ENCODE assay signal across 13 mouse cellular contexts in genomic region chr2:31727576-31728277, GRCm38 (mm10). TPM values are rescaled to one million over a fixed set of nuclear protein-coding genes. Genes with fewer than 3 reads are reported as not detected.
A peak's percentile ranks its signal among the peaks of the same experiment; 100 is the strongest.
DNase-seq lines count a peak whose midpoint lies in the region; ATAC-seq and TF ChIP-seq lines count a peak whose summit lies in the region.
"Had no signal": no experiment of that assay in that cellular context is flagged by ENCODE, and none has a peak within 500 bp of the region (broad histone marks: within the 10 kb centered on the region; RNA-seq: fewer than 3 reads in every experiment).

No protein-coding gene starts in this region.

- no peaks in the 10 kb centered on the region for H3K36me3 ChIP-seq in embryonic facial prominence, embryonic 15.5 days
- H3K36me3 ChIP-seq in embryonic facial prominence, embryonic 10.5 days (replicated peaks): peaks cover 9% of the 10 kb centered on the region; the same call in 1 of the 2 replicates
- H3K36me3 ChIP-seq in kidney, postnatal 0 days (ENCODE audit: insufficient read depth, low read length): no peaks in the 10 kb centered on the region
- 0 out of 2 replicates have a peak, but pooled peaks cover 2% of the 10 kb centered on the region for H3K36me3 ChIP-seq in kidney, embryonic 14.5 days (ENCODE audit: control insufficient read depth, insufficient read depth, low read length)

- H3K27me3 ChIP-seq in embryonic facial prominence, embryonic 15.5 days: no peaks in the 10 kb centered on the region
- H3K27me3 ChIP-seq in embryonic facial prominence, embryonic 10.5 days (replicated peaks; ENCODE audit: low read depth, poor library complexity, severe bottlenecking): no peaks in the 10 kb centered on the region
- no peaks in the 10 kb centered on the region for H3K27me3 ChIP-seq in kidney, postnatal 0 days (ENCODE audit: insufficient read depth, low read length)
- H3K27me3 ChIP-seq in kidney, embryonic 14.5 days (ENCODE audit: control insufficient read depth, insufficient read depth, low read length): no peaks in the 10 kb centered on the region
- H3K27me3 ChIP-seq: megakaryocyte, embryonic 14.5 days had no signal

- no peak overlapping the region for H3K9ac ChIP-seq in embryonic facial prominence, embryonic 15.5 days
- no peak overlapping the region for H3K9ac ChIP-seq in kidney, postnatal 0 days (ENCODE audit: low read depth, low read length)
- no peak overlapping the region for H3K9ac ChIP-seq in kidney, embryonic 14.5 days (ENCODE audit: low read depth, low read length)

- WGBS in embryonic facial prominence, embryonic 15.5 days: 67% methylated on average over 9 of the region's 9 CpGs
- WGBS in embryonic facial prominence, embryonic 10.5 days: 85% methylated on average over 9 of the region's 9 CpGs
- WGBS in kidney, postnatal 0 days: 68% methylated on average over 9 of the region's 9 CpGs
- 77% methylated on average over 9 of the region's 9 CpGs for WGBS in kidney, embryonic 14.5 days

- no peaks in the 10 kb centered on the region for H3K9me3 ChIP-seq in embryonic facial prominence, embryonic 15.5 days (replicated peaks)
- no peaks in the 10 kb centered on the region for H3K9me3 ChIP-seq in embryonic facial prominence, embryonic 10.5 days
- no peaks in the 10 kb centered on the region for H3K9me3 ChIP-seq in kidney, postnatal 0 days (replicated peaks; ENCODE audit: low read length)
- no peaks in the 10 kb centered on the region for H3K9me3 ChIP-seq in kidney, embryonic 14.5 days (ENCODE audit: control insufficient read depth, low read length)
- H3K9me3 ChIP-seq: megakaryocyte, embryonic 14.5 days had no signal

- H3K4me2 ChIP-seq in embryonic facial prominence, embryonic 15.5 days (replicated peaks): no peak overlapping the region
- H3K4me2 ChIP-seq in kidney, postnatal 0 days (ENCODE audit: low read length): no peak overlapping the region
- H3K4me2 ChIP-seq in kidney, embryonic 14.5 days (replicated peaks; ENCODE audit: low read depth, low read length): no peak overlapping the region

- ATAC-seq in embryonic facial prominence, embryonic 15.5 days (ENCODE audit: insufficient number of reproducible peaks, low FRiP score, low TSS enrichment, low read depth): no peak
- ATAC-seq in kidney, postnatal 0 days (replicated peaks; ENCODE audit: low FRiP score, low read depth): no peak
- no peak for ATAC-seq in kidney, embryonic 14.5 days (ENCODE audit: low FRiP score, low TSS enrichment)

- DNase-seq in embryonic facial prominence, embryonic 10.5 days (ENCODE audit: low spot score): no peak
- no peak for DNase-seq in kidney, postnatal 0 days (ENCODE audit: low spot score)
- DNase-seq in right cerebral cortex, adult 2 months (ENCODE audit: low spot score in 2 of 2): peak; percentile 34 to 48
- DNase-seq in right cerebral cortex, postnatal 4 days: no peak
- DNase-seq in embryo, embryonic 10 days (ENCODE audit: low spot score): no peak
- DNase-seq in thymus, postnatal 14 days: no peak
- DNase-seq: cerebellum, adult 8-10 months; lung, adult 18-20 months; spleen, adult 18-20 months had no signal

- peak overlapping the region; percentile 34 for H3K27ac ChIP-seq in embryonic facial prominence, embryonic 15.5 days (replicated peaks)
- no peak overlapping the region for H3K27ac ChIP-seq in embryonic facial prominence, embryonic 10.5 days (replicated peaks)
- 0 out of 2 replicates have a peak overlapping the region, but pooled peaks have one; percentile 11 for H3K27ac ChIP-seq in kidney, postnatal 0 days
- no peak overlapping the region for H3K27ac ChIP-seq in kidney, embryonic 14.5 days (ENCODE audit: low read depth, low read length)

- TF ChIP-seq CTCF in kidney, postnatal 0 days (IDR thresholded peaks at IDR 0.05; ENCODE audit: low read depth): no peak

- H3K4me1 ChIP-seq in embryonic facial prominence, embryonic 15.5 days: peaks cover 12% of the 10 kb centered on the region
- peaks cover 20% of the 10 kb centered on the region for H3K4me1 ChIP-seq in embryonic facial prominence, embryonic 10.5 days
- H3K4me1 ChIP-seq in kidney, postnatal 0 days (replicated peaks; ENCODE audit: insufficient read depth, low read length): 0 out of 2 replicates have a peak, but pooled peaks cover 12% of the 10 kb centered on the region
- no peaks in the 10 kb centered on the region for H3K4me1 ChIP-seq in kidney, embryonic 14.5 days (ENCODE audit: control insufficient read depth, insufficient read depth, low read length)

- no peak overlapping the region for H3K4me3 ChIP-seq in embryonic facial prominence, embryonic 15.5 days (replicated peaks)
- H3K4me3 ChIP-seq in embryonic facial prominence, embryonic 10.5 days: no peak overlapping the region
- H3K4me3 ChIP-seq in kidney, postnatal 0 days (replicated peaks; ENCODE audit: low read depth, low read length): no peak overlapping the region
- no peak overlapping the region for H3K4me3 ChIP-seq in kidney, embryonic 14.5 days (ENCODE audit: low read length)
- H3K4me3 ChIP-seq: myocyte had no signal

RNA-seq across cellular contexts. Expression of gene Abl1, which starts 39.6 kb away (rescaled TPM):
- 40.9 and 42.3 TPM in 2 replicates for polyA plus RNA-seq in embryonic facial prominence, embryonic 15.5 days (2015; fragmentation: Nextera tagmentation; extraction: Ambion mirVana)
- polyA plus RNA-seq in embryonic facial prominence, embryonic 10.5 days (2016; fragmentation: Nextera tagmentation; extraction: Ambion mirVana): 62.8 and 64.8 TPM in 2 replicates
- 24.1 and 26.5 TPM in 2 replicates for polyA plus RNA-seq in kidney, postnatal 0 days (2015; fragmentation: Nextera tagmentation; extraction: Ambion mirVana)
- polyA plus RNA-seq in kidney, embryonic 14.5 days (2014; fragmentation: Nextera tagmentation; extraction: Ambion mirVana): 30.9 and 54.6 TPM in 2 replicates

RNA-seq across cellular contexts. Expression of gene Exosc2, which starts 57.2 kb away (rescaled TPM):
- polyA plus RNA-seq in embryonic facial prominence, embryonic 15.5 days (2015; fragmentation: Nextera tagmentation; extraction: Ambion mirVana): 61.8 and 64.0 TPM in 2 replicates
- 107 and 112 TPM in 2 replicates for polyA plus RNA-seq in embryonic facial prominence, embryonic 10.5 days (2016; fragmentation: Nextera tagmentation; extraction: Ambion mirVana)
- polyA plus RNA-seq in kidney, postnatal 0 days (2015; fragmentation: Nextera tagmentation; extraction: Ambion mirVana): 35.9 and 41.8 TPM in 2 replicates
- polyA plus RNA-seq in kidney, embryonic 14.5 days (2014; fragmentation: Nextera tagmentation; extraction: Ambion mirVana): 64.9 and 73.6 TPM in 2 replicates

Comparison
In these comparisons a context has a peak if more than half of its experiments do, and no peak if none do; other contexts are left out.
1. H3K27ac ChIP-seq: peak in embryonic facial prominence, embryonic 15.5 days (single experiment) and kidney, postnatal 0 days (single experiment); none in embryonic facial prominence, embryonic 10.5 days (single experiment) and kidney, embryonic 14.5 days (single experiment).
2. DNase-seq: peak in right cerebral cortex, adult 2 months (2 of 2); none in embryonic facial prominence, embryonic 10.5 days (single experiment), kidney, postnatal 0 days (single experiment), right cerebral cortex, postnatal 4 days (single experiment), embryo, embryonic 10 days (single experiment) and thymus, postnatal 14 days (single experiment).